Mouse (Mus musculus): Measurements from ENCODE around the gene Tspo2.
"Not testable (repeated sequence)": the region's sequence is repeated elsewhere in the genome, so short reads cannot be mapped to it uniquely, and the experiment has no call there.

The Tspo2 gene

GRCm38 (mm10) chr17:48451353-48451675, at the start of gene Tspo2:
Gene Tspo2, minus strand, starts transcription at chr17:48451522.
- in situ Hi-C loops (cut with MboI; ENCODE audit: low pct_unique_long_range_greater_than_20kb in 1 of 2, low sequenced_read_pairs in 2 of 2, unreplicated experiment in 1 of 2), result no loop called here

GRCm38 (mm10) chr17:48500846-48501445, 49.6 kb upstream of the Tspo2 start:
- in situ Hi-C loops (cut with MboI; ENCODE audit: low pct_unique_long_range_greater_than_20kb in 1 of 2, low sequenced_read_pairs in 2 of 2, unreplicated experiment in 1 of 2), result no loop called here

GRCm38 (mm10) chr17:48497986-48498385, 46.7 kb upstream of the Tspo2 start:
- in situ Hi-C loops (cut with MboI; ENCODE audit: low pct_unique_long_range_greater_than_20kb in 1 of 2, low sequenced_read_pairs in 2 of 2, unreplicated experiment in 1 of 2), result no loop called here

- in situ Hi-C loops (cut with MboI; ENCODE audit: low pct_unique_long_range_greater_than_20kb in 1 of 2, low sequenced_read_pairs in 2 of 2, unreplicated experiment in 1 of 2), result no loop called here
Measured at GRCm38 (mm10) chr17:48493986-48494385, 42.7 kb upstream of the Tspo2 start.

GRCm38 (mm10) chr17:48493582-48493981, 42.3 kb upstream of the Tspo2 start:
- in situ Hi-C loops (cut with MboI; ENCODE audit: low pct_unique_long_range_greater_than_20kb in 1 of 2, low sequenced_read_pairs in 2 of 2, unreplicated experiment in 1 of 2), result no loop called here

- in situ Hi-C loops (cut with MboI; ENCODE audit: low pct_unique_long_range_greater_than_20kb in 1 of 2, low sequenced_read_pairs in 2 of 2, unreplicated experiment in 1 of 2), result no loop called here
Measured at GRCm38 (mm10) chr17:48492621-48493020, 41.3 kb upstream of the Tspo2 start.

- in situ Hi-C loops (cut with MboI; ENCODE audit: low pct_unique_long_range_greater_than_20kb in 1 of 2, low sequenced_read_pairs in 2 of 2, unreplicated experiment in 1 of 2), result no loop called here
Measured at GRCm38 (mm10) chr17:48489466-48489865, 38.1 kb upstream of the Tspo2 start.

GRCm38 (mm10) chr17:48484191-48484590, 32.9 kb upstream of the Tspo2 start:
- in situ Hi-C loops (cut with MboI; ENCODE audit: low pct_unique_long_range_greater_than_20kb in 1 of 2, low sequenced_read_pairs in 2 of 2, unreplicated experiment in 1 of 2), result no loop called here

- in situ Hi-C loops (cut with MboI; ENCODE audit: low pct_unique_long_range_greater_than_20kb in 1 of 2, low sequenced_read_pairs in 2 of 2, unreplicated experiment in 1 of 2), result no loop called here
Measured at GRCm38 (mm10) chr17:48483764-48484163, 32.4 kb upstream of the Tspo2 start.

- in situ Hi-C loops (cut with MboI; ENCODE audit: low pct_unique_long_range_greater_than_20kb in 1 of 2, low sequenced_read_pairs in 2 of 2, unreplicated experiment in 1 of 2), result no loop called here
Measured at GRCm38 (mm10) chr17:48479952-48480351, 28.6 kb upstream of the Tspo2 start.

GRCm38 (mm10) chr17:48475444-48475843, 24.1 kb upstream of the Tspo2 start:
- in situ Hi-C loops (cut with MboI; ENCODE audit: low pct_unique_long_range_greater_than_20kb in 1 of 2, low sequenced_read_pairs in 2 of 2, unreplicated experiment in 1 of 2), result no loop called here

- in situ Hi-C loops (cut with MboI; ENCODE audit: low pct_unique_long_range_greater_than_20kb in 1 of 2, low sequenced_read_pairs in 2 of 2, unreplicated experiment in 1 of 2), result not testable (repeated sequence)
Measured at GRCm38 (mm10) chr17:48474282-48474681, 23.0 kb upstream of the Tspo2 start.

- in situ Hi-C loops (cut with MboI; ENCODE audit: low pct_unique_long_range_greater_than_20kb in 1 of 2, low sequenced_read_pairs in 2 of 2, unreplicated experiment in 1 of 2), result no loop called here
Measured at GRCm38 (mm10) chr17:48467395-48468231, 16.3 kb upstream of the Tspo2 start.

- in situ Hi-C loops (cut with MboI; ENCODE audit: low pct_unique_long_range_greater_than_20kb in 1 of 2, low sequenced_read_pairs in 2 of 2, unreplicated experiment in 1 of 2), result no loop called here
Measured at GRCm38 (mm10) chr17:48466769-48467394, 15.6 kb upstream of the Tspo2 start.

- in situ Hi-C loops (cut with MboI; ENCODE audit: low pct_unique_long_range_greater_than_20kb in 1 of 2, low sequenced_read_pairs in 2 of 2, unreplicated experiment in 1 of 2), result no loop called here
Measured at GRCm38 (mm10) chr17:48463391-48463790, 12.1 kb upstream of the Tspo2 start.

- in situ Hi-C loops (cut with MboI; ENCODE audit: low pct_unique_long_range_greater_than_20kb in 1 of 2, low sequenced_read_pairs in 2 of 2, unreplicated experiment in 1 of 2), result no loop called here
Measured at GRCm38 (mm10) chr17:48462096-48462495, 10.8 kb upstream of the Tspo2 start.

GRCm38 (mm10) chr17:48457971-48458653, 6.8 kb upstream of the Tspo2 start:
- in situ Hi-C loops (cut with MboI; ENCODE audit: low pct_unique_long_range_greater_than_20kb in 1 of 2, low sequenced_read_pairs in 2 of 2, unreplicated experiment in 1 of 2), result no loop called here

GRCm38 (mm10) chr17:48455955-48456354, 4.6 kb upstream of the Tspo2 start:
- in situ Hi-C loops (cut with MboI; ENCODE audit: low pct_unique_long_range_greater_than_20kb in 1 of 2, low sequenced_read_pairs in 2 of 2, unreplicated experiment in 1 of 2), result no loop called here

GRCm38 (mm10) chr17:48454688-48455087, 3.4 kb upstream of the Tspo2 start, which contains the start of gene Unc5cl:
Gene Unc5cl, plus strand, starts transcription at chr17:48454901.
- in situ Hi-C loops (cut with MboI; ENCODE audit: low pct_unique_long_range_greater_than_20kb in 1 of 2, low sequenced_read_pairs in 2 of 2, unreplicated experiment in 1 of 2), result no loop called here
